Mouse (Mus musculus) B cell, adult 2 months (primary cell): ENCODE results near the gene 9230102O04Rik.

Experiments
- DNase-seq, 2 experiments: peaks; one replicate each; pipeline ENCODE4 v3.0.0; 2022

Gene 9230102O04Rik

GRCm38 (mm10) chr2:9888913-9889650 lies at the start of gene 9230102O04Rik:
Gene 9230102O04Rik, minus strand, starts transcription at chr2:9889540.
- peak in 1 of 2 experiments; percentile 46 for DNase-seq

- DNase-seq, result no peak
Measured at GRCm38 (mm10) chr2:9935965-9936364, 46.6 kb upstream of the 9230102O04Rik start.

- no peak for DNase-seq
Measured at GRCm38 (mm10) chr2:9926905-9927283, 37.6 kb upstream of the 9230102O04Rik start.

GRCm38 (mm10) chr2:9926194-9926904 lies 37.0 kb upstream of the 9230102O04Rik start:
- peak in 1 of 2 experiments; percentile 6 for DNase-seq

- DNase-seq, result no peak
Measured at GRCm38 (mm10) chr2:9918691-9919471, 29.5 kb upstream of the 9230102O04Rik start.

GRCm38 (mm10) chr2:9917602-9918001 lies 28.3 kb upstream of the 9230102O04Rik start:
- no peak for DNase-seq

GRCm38 (mm10) chr2:9905995-9906394 lies 16.7 kb upstream of the 9230102O04Rik start:
- DNase-seq, result no peak

GRCm38 (mm10) chr2:9903854-9904560 lies 14.7 kb upstream of the 9230102O04Rik start:
- DNase-seq, result no peak

GRCm38 (mm10) chr2:9897846-9898245 lies 8.5 kb upstream of the 9230102O04Rik start:
- DNase-seq, result no peak

- no peak for DNase-seq
Measured at GRCm38 (mm10) chr2:9896097-9896770, 6.9 kb upstream of the 9230102O04Rik start.

GRCm38 (mm10) chr2:9894836-9895593 lies 5.7 kb upstream of the 9230102O04Rik start:
- DNase-seq, result no peak

- no peak for DNase-seq
Measured at GRCm38 (mm10) chr2:9893272-9893953, 4.1 kb upstream of the 9230102O04Rik start.

- no peak for DNase-seq
Measured at GRCm38 (mm10) chr2:9892541-9892940, 3.2 kb upstream of the 9230102O04Rik start.

- DNase-seq, result no peak
Measured at GRCm38 (mm10) chr2:9890906-9891305, 1.6 kb upstream of the 9230102O04Rik start.

GRCm38 (mm10) chr2:9890251-9890650 lies 911 bp upstream of the 9230102O04Rik start:
- DNase-seq, result no peak

- no peak for DNase-seq
Measured at GRCm38 (mm10) chr2:9889651-9890183, 377 bp upstream of the 9230102O04Rik start, which contains the start of gene Gata3. Gene Gata3, minus strand, starts transcription at chr2:9890034.

- DNase-seq, result no peak
Measured at GRCm38 (mm10) chr2:9887636-9888035, 1.7 kb downstream of the 9230102O04Rik start.

- no peak for DNase-seq
Measured at GRCm38 (mm10) chr2:9886921-9887610, 2.3 kb downstream of the 9230102O04Rik start.

- DNase-seq, result no peak
Measured at GRCm38 (mm10) chr2:9886031-9886430, 3.3 kb downstream of the 9230102O04Rik start.
